In genomic region chr13:35815782-35816368, GRCm38 (mm10) we compare ENCODE assay signal across 12 mouse cellular contexts.
A peak's percentile ranks its signal among the peaks of the same experiment; 100 is the strongest.
DNase-seq lines count a peak whose midpoint lies in the region; ATAC-seq lines count a peak whose summit lies in the region.
"Had no signal": no experiment of that assay in that cellular context is flagged by ENCODE, and none has a peak within 500 bp of the region (broad histone marks: within the 10 kb centered on the region; RNA-seq: fewer than 3 reads in every experiment).

No protein-coding gene starts in this region.

- no peaks in the 10 kb centered on the region; the same call in 1 of the 2 replicates for H3K9me3 ChIP-seq in midbrain, embryonic 11.5 days (ENCODE audit: control insufficient read depth, low read length)
- H3K9me3 ChIP-seq: hindbrain, embryonic 12.5 days; stomach, embryonic 15.5 days had no signal

- no peaks in the 10 kb centered on the region for H3K27me3 ChIP-seq in midbrain, embryonic 11.5 days (ENCODE audit: control insufficient read depth, insufficient read depth, low read length)
- H3K27me3 ChIP-seq: hindbrain, embryonic 12.5 days; stomach, embryonic 15.5 days had no signal

- H3K4me3 ChIP-seq in midbrain, embryonic 11.5 days (ENCODE audit: low read depth, low read length) = no peak overlapping the region
- H3K4me3 ChIP-seq: hindbrain, embryonic 12.5 days; stomach, embryonic 15.5 days had no signal

- DNase-seq in cerebellum, postnatal 10 days = peak; percentile 55 to 58
- DNase-seq in cerebellum, adult 11-12 months = no peak
- peak; percentile 59 for DNase-seq in testis, postnatal 10 days (ENCODE audit: low spot score)
- no peak for DNase-seq in testis, postnatal 14 days (ENCODE audit: low spot score)
- DNase-seq in kidney, postnatal 4 days = peak; percentile 46 to 66
- DNase-seq in spleen, postnatal 10 days (ENCODE audit: low spot score in 2 of 2) = no peak
- DNase-seq in layer of hippocampus, postnatal 36 days = no peak
- DNase-seq in midbrain, embryonic 11.5 days (ENCODE audit: low spot score, missing footprints) = no peak
- DNase-seq: B cell, adult 2 months had no signal

- WGBS in midbrain, embryonic 11.5 days = 94% methylated on average over 16 of the region's 16 CpGs

- ATAC-seq in midbrain, embryonic 11.5 days (ENCODE audit: low FRiP score) = no peak

- H3K36me3 ChIP-seq in midbrain, embryonic 11.5 days (ENCODE audit: control insufficient read depth, insufficient read depth, low read length) = peaks cover 5% of the 10 kb centered on the region; the same call in 1 of the 2 replicates

- H3K4me1 ChIP-seq in midbrain, embryonic 11.5 days (ENCODE audit: control insufficient read depth, insufficient read depth, low read length) = peaks cover 12% of the 10 kb centered on the region

- H3K27ac ChIP-seq in midbrain, embryonic 11.5 days (ENCODE audit: low read depth, low read length) = no peak overlapping the region
- H3K27ac ChIP-seq: hindbrain, embryonic 12.5 days; liver, embryonic 14.5 days; stomach, embryonic 15.5 days had no signal

- H3K4me2 ChIP-seq in midbrain, embryonic 11.5 days = no peak overlapping the region
- H3K4me2 ChIP-seq: hindbrain, embryonic 12.5 days; stomach, embryonic 15.5 days had no signal

- no peak overlapping the region for H3K9ac ChIP-seq in midbrain, embryonic 11.5 days (ENCODE audit: low read length)
- H3K9ac ChIP-seq: hindbrain, embryonic 12.5 days; liver, embryonic 14.5 days; stomach, embryonic 15.5 days had no signal

Comparison
In these comparisons a context has a peak if more than half of its experiments do, and no peak if none do; other contexts are left out.
1. DNase-seq: peak in cerebellum, postnatal 10 days (2 of 2), testis, postnatal 10 days (single experiment) and kidney, postnatal 4 days (2 of 2); none in cerebellum, adult 11-12 months (single experiment), testis, postnatal 14 days (single experiment), spleen, postnatal 10 days (0 of 2), layer of hippocampus, postnatal 36 days (0 of 2) and midbrain, embryonic 11.5 days (single experiment).